Mouse (Mus musculus): ENCODE data around the gene Zmiz1. TPM values are rescaled to one million over a fixed set of nuclear protein-coding genes. Genes with fewer than 3 reads are reported as not detected.

Zmiz1 gene
- polyA plus RNA-seq, 1 experiment: 22.5 TPM

GRCm38 (mm10) chr14:25549871-25550840 is 91.2 kb downstream of the Zmiz1 start:
- Histone ChIP-seq H3K36me3 (ENCODE audit: control insufficient read depth, insufficient read depth, low read length, poor library complexity, severe bottlenecking) (no peaks in the 10 kb centered on the region), H3K27ac (ENCODE audit: insufficient read depth, low read length) (no peak overlapping the region), H3K4me3 (ENCODE audit: low read depth, low read length) (no peak overlapping the region), H3K9ac (ENCODE audit: low read depth, poor library complexity, severe bottlenecking) (no peak overlapping the region), H3K27me3 (ENCODE audit: control insufficient read depth, insufficient read depth, low read length, poor library complexity, severe bottlenecking) (no peaks in the 10 kb centered on the region), H3K9me3 (replicated peaks; ENCODE audit: control insufficient read depth, insufficient read depth, low read length, poor library complexity, severe bottlenecking) (no peaks in the 10 kb centered on the region), H3K4me1 (ENCODE audit: control insufficient read depth, insufficient read depth, low read length) (no peaks in the 10 kb centered on the region)
- no peak for TF ChIP-seq EP300 (IDR thresholded peaks at IDR 0.05; ENCODE audit: insufficient read depth, low read depth, low read length)
- no peak for TF ChIP-seq CTCF (IDR thresholded peaks at IDR 0.05; ENCODE audit: low read depth, low read length)
- no peak for TF ChIP-seq POLR2A (IDR thresholded peaks at IDR 0.05; ENCODE audit: insufficient read depth, low read length)

DNA sequence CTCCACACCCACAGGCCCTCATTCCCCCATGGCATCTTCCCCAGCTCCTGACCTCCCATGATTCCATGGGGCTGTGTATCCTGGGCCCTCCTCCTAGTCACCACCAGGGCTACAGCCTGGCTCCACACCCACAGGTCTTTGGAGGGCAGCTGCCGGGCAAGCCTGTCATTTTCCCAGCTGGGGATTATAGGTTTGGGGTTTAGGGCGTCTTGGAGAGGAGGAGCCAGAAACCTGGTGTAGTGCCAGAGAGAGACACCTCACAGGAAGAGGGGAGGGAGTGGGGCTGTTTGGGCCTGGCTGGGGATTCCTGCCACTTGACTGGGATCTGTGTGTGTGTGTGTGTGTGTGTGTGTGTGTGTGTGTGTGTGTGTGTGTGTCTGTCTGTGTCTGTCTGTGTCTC is 92.7 kb downstream of the Zmiz1 start:
- Histone ChIP-seq H3K4me1 (ENCODE audit: control insufficient read depth, insufficient read depth, low read length) (no peaks in the 10 kb centered on the region), H3K4me3 (ENCODE audit: low read depth, low read length) (no peak overlapping the region), H3K9me3 (replicated peaks; ENCODE audit: control insufficient read depth, insufficient read depth, low read length, poor library complexity, severe bottlenecking) (no peaks in the 10 kb centered on the region), H3K27me3 (ENCODE audit: control insufficient read depth, insufficient read depth, low read length, poor library complexity, severe bottlenecking) (no peaks in the 10 kb centered on the region), H3K9ac (ENCODE audit: low read depth, poor library complexity, severe bottlenecking) (no peak overlapping the region), H3K36me3 (ENCODE audit: control insufficient read depth, insufficient read depth, low read length, poor library complexity, severe bottlenecking) (no peaks in the 10 kb centered on the region), H3K27ac (ENCODE audit: insufficient read depth, low read length) (no peak overlapping the region)
- TF ChIP-seq POLR2A (IDR thresholded peaks at IDR 0.05; ENCODE audit: insufficient read depth, low read length) (no peak), CTCF (IDR thresholded peaks at IDR 0.05; ENCODE audit: low read depth, low read length) (no peak), EP300 (IDR thresholded peaks at IDR 0.05; ENCODE audit: insufficient read depth, low read depth, low read length) (no peak)

GRCm38 (mm10) chr14:25553382-25553781 is 94.4 kb downstream of the Zmiz1 start:
- H3K27ac ChIP-seq (ENCODE audit: insufficient read depth, low read length): no peak overlapping the region

GRCm38 (mm10) chr14:25554781-25555180 is 95.8 kb downstream of the Zmiz1 start:
- Histone ChIP-seq H3K4me1 (ENCODE audit: control insufficient read depth, insufficient read depth, low read length) (no peaks in the 10 kb centered on the region), H3K27me3 (ENCODE audit: control insufficient read depth, insufficient read depth, low read length, poor library complexity, severe bottlenecking) (no peaks in the 10 kb centered on the region), H3K9ac (ENCODE audit: low read depth, poor library complexity, severe bottlenecking) (no peak overlapping the region), H3K27ac (ENCODE audit: insufficient read depth, low read length) (no peak overlapping the region), H3K36me3 (ENCODE audit: control insufficient read depth, insufficient read depth, low read length, poor library complexity, severe bottlenecking) (no peaks in the 10 kb centered on the region), H3K4me3 (ENCODE audit: low read depth, low read length) (no peak overlapping the region), H3K9me3 (replicated peaks; ENCODE audit: control insufficient read depth, insufficient read depth, low read length, poor library complexity, severe bottlenecking) (no peaks in the 10 kb centered on the region)
- TF ChIP-seq EP300 (IDR thresholded peaks at IDR 0.05; ENCODE audit: insufficient read depth, low read depth, low read length) (no peak), CTCF (IDR thresholded peaks at IDR 0.05; ENCODE audit: low read depth, low read length) (no peak), POLR2A (IDR thresholded peaks at IDR 0.05; ENCODE audit: insufficient read depth, low read length) (no peak)

More at GRCm38 (mm10) chr14:25553382-25553781, 94.4 kb downstream of the Zmiz1 start:
- H3K9ac ChIP-seq (ENCODE audit: low read depth, poor library complexity, severe bottlenecking): no peak overlapping the region
- TF ChIP-seq EP300 (IDR thresholded peaks at IDR 0.05; ENCODE audit: insufficient read depth, low read depth, low read length) (no peak), POLR2A (IDR thresholded peaks at IDR 0.05; ENCODE audit: insufficient read depth, low read length) (no peak), CTCF (IDR thresholded peaks at IDR 0.05; ENCODE audit: low read depth, low read length) (no peak)
- no peaks in the 10 kb centered on the region for H3K36me3 ChIP-seq (ENCODE audit: control insufficient read depth, insufficient read depth, low read length, poor library complexity, severe bottlenecking)
- no peak overlapping the region for H3K4me3 ChIP-seq (ENCODE audit: low read depth, low read length)
- no peaks in the 10 kb centered on the region for H3K4me1 ChIP-seq (ENCODE audit: control insufficient read depth, insufficient read depth, low read length)
- H3K27me3 ChIP-seq (ENCODE audit: control insufficient read depth, insufficient read depth, low read length, poor library complexity, severe bottlenecking): no peaks in the 10 kb centered on the region
- no peaks in the 10 kb centered on the region for H3K9me3 ChIP-seq (replicated peaks; ENCODE audit: control insufficient read depth, insufficient read depth, low read length, poor library complexity, severe bottlenecking)

DNA sequence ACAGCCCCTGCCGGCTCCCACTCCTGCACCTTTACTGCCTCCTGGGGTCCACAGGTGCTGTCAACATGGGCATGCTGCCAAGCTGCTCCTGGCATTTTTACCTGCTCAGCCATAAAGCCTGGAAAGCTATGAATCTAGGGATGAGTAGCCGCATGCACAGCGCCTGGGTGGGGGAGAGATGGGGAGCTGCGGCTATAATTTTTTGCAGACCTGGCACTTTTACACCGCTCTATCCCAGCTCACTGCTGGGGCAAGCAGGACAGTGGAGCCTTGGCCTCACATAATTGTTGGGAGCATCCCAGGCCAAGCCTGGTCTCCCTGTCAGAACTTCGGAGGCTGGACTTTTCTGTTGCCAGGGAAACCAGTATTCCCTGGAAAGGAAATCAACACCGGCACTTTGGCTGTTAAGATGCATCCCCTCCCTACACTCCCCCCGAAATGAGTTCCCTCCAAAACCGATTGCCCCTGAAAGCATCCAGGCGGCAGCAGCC is 96.4 kb downstream of the Zmiz1 start:
- Histone ChIP-seq H3K4me1 (ENCODE audit: control insufficient read depth, insufficient read depth, low read length) (no peaks in the 10 kb centered on the region), H3K9me3 (replicated peaks; ENCODE audit: control insufficient read depth, insufficient read depth, low read length, poor library complexity, severe bottlenecking) (no peaks in the 10 kb centered on the region), H3K36me3 (ENCODE audit: control insufficient read depth, insufficient read depth, low read length, poor library complexity, severe bottlenecking) (no peaks in the 10 kb centered on the region), H3K27me3 (ENCODE audit: control insufficient read depth, insufficient read depth, low read length, poor library complexity, severe bottlenecking) (no peaks in the 10 kb centered on the region), H3K9ac (ENCODE audit: low read depth, poor library complexity, severe bottlenecking) (no peak overlapping the region), H3K27ac (ENCODE audit: insufficient read depth, low read length) (no peak overlapping the region), H3K4me3 (ENCODE audit: low read depth, low read length) (no peak overlapping the region)
- no peak for TF ChIP-seq CTCF (IDR thresholded peaks at IDR 0.05; ENCODE audit: low read depth, low read length)
- no peak for TF ChIP-seq POLR2A (IDR thresholded peaks at IDR 0.05; ENCODE audit: insufficient read depth, low read length)
- no peak for TF ChIP-seq EP300 (IDR thresholded peaks at IDR 0.05; ENCODE audit: insufficient read depth, low read depth, low read length)

DNA sequence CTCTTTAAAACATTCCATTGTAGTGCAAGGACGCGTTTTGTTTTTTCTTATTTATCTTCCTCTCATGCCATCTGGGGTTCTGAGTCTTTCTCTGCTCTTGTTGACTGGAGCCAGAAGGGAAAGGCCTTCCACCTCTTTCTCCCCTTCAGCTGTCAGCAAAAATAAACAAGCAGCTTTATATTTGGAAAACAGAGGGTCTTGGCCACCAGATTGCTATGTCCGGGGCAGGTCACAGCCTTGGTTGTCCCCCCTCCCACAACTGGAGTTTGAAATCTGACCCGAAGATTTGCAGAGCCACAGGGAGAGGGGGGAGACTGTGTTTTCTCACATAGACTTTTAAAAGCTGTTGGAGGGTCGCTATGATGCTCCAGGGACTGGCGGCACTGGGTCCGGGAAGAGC is 96.9 kb downstream of the Zmiz1 start:
- H3K4me1 ChIP-seq (ENCODE audit: control insufficient read depth, insufficient read depth, low read length): no peaks in the 10 kb centered on the region
- H3K36me3 ChIP-seq (ENCODE audit: control insufficient read depth, insufficient read depth, low read length, poor library complexity, severe bottlenecking): no peaks in the 10 kb centered on the region
- H3K27ac ChIP-seq (ENCODE audit: insufficient read depth, low read length): no peak overlapping the region
- no peak overlapping the region for H3K9ac ChIP-seq (ENCODE audit: low read depth, poor library complexity, severe bottlenecking)
- no peaks in the 10 kb centered on the region for H3K9me3 ChIP-seq (replicated peaks; ENCODE audit: control insufficient read depth, insufficient read depth, low read length, poor library complexity, severe bottlenecking)
- H3K27me3 ChIP-seq (ENCODE audit: control insufficient read depth, insufficient read depth, low read length, poor library complexity, severe bottlenecking): no peaks in the 10 kb centered on the region
- no peak overlapping the region for H3K4me3 ChIP-seq (ENCODE audit: low read depth, low read length)
- TF ChIP-seq POLR2A (IDR thresholded peaks at IDR 0.05; ENCODE audit: insufficient read depth, low read length) (no peak), CTCF (IDR thresholded peaks at IDR 0.05; ENCODE audit: low read depth, low read length) (no peak), EP300 (IDR thresholded peaks at IDR 0.05; ENCODE audit: insufficient read depth, low read depth, low read length) (no peak)
